Mouse (Mus musculus) embryo, embryonic 10.5 days (tissue): ENCODE measurements at regions not wholly inside any gene's neighbourhood (a gene's known extent, or its start where the extent isn't known, plus 50 kb on each side); places are given as distances from the start of the nearest gene placed in this dataset.

Experiments used
- DNase-seq: peaks from one replicate; pipeline ENCODE4 v3.0.0-alpha.2; 2015; ENCODE audit warnings: low spot score

DNA sequence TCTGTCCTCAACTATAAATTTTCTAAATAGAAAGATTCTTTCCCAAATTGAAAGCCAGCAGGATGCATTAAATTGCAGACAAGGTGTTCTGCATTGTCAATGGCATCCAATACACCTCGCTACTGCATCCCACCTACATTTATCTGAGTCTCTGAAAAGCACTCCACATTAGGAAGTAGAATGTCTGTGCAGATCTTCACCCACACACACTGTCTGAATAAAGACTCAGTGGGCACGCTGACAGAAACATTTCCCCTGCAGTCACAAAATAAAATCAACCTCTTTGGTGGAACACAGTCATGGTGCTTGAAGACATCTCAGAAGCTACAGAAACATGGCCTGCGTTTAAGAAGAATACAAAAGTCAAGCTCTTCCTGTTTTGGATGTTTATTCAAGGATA is 449.0 kb downstream of the Tmem135 start:
- no peak for DNase-seq

DNA sequence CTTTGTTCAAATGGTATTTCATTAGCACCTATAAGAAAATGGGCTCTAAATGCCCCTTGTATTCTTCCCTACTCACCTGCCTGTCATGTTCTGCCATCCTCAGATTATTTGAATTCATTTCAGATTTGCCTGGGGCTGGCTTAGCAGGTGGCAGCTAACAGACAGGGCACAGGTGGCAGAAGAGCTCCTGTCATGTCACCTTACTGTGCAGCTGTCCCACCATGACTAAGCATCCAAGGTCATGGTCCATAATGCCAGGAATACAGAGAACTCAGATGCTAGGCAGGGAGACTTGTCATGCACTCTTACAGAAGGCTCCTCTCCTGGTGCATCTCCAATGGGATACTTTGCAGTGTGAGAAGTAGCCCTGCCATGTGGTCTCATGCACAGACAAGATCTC is 458.7 kb downstream of the Tmem135 start:
- no peak for DNase-seq

DNA sequence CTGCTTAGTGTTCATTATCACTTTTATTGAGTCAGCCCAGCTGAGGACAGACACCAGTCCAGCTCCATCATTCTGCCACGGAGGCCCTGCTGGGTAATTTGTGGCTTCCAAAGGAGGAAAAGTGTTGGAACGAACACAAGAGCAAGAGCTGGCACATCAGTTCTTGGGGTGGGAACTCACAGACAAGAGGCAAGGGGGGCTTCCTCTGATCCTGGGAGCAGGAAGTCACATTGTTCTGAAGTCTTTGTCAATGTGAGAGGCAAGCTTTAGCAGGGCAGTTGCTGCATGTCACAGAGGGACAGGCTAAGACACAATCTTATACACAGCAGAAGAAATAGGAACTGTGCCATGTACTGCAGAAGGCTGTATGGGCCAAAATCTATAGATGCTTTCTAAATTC is 459.1 kb downstream of the Tmem135 start:
- DNase-seq, result no peak

DNA sequence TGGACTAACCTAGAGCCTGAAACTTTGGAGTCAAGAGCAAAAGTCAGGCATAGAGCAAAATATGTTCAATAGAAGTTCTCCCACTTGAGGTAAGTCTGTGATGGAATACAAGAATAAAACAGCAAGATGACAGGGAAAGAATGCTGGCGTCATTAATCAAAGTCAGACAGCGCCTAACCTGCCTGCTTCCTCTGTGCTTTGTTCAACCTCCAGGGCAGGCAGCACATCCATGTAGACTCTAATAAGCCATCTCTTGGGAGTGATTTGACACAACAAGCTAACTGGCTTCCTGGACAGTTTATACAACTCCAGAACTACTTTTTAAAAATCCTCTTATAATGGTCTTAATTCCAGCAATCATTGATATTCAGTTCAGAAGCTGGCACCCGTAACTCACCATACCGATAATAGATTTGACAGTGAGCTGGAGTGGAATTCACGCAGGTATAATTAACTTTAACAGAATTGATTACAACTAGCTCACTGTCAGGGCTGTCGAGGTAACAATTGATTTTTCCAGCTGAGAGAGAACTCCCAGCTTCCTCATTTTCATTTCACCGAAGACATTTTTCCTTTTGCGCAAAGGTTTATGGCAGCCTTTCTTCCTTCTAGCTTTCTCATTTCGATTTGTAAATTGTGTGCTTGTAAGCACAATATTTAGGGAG is 462.6 kb downstream of the Tmem135 start:
- no peak for DNase-seq

DNA sequence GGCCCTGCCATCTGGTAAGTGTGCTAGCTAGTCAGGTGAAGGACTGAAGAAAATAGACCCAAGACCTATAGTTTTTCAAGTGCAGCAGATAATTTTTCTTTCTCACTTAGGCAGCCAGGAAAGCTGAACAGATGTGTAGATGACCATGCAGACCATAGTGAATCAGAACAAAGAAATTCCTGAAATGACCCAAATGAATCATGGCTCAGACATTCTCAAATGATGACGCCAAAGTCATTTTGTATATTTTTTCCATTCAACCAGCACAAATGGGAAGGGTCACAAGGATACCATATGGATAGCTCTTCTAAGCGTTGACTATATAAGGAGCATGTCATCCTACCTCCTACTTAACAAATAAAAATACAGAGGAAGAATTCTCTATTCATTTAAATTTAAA is 463.8 kb downstream of the Tmem135 start:
- DNase-seq, result no peak

DNA sequence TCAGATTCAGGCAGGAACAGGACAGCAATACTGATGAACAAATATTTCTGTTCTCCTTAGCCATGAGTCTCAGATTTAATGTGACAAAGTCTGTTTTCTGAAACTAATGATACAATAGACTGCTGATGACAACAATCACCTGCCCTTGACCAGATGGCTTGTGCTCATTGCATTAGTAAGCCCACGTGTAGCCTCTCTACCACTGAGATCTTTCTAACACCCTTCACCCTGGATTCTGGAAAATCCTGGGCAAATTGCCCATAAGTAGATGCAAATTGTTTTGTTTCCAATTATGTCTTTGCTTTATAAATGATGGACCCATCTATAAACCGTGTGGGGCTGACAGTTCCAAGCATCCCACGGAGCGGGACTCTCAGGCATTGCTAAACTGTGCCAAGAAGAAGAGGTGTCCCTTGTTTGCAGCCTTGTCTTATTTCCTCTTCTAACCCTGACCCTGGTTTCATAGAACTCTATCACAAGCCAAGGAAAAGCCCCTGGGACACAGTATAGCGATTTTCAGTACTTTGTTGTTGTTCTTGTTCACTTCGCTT is 475.7 kb downstream of the Tmem135 start:
- no peak for DNase-seq
